Mouse (Mus musculus) gastrocnemius, postnatal 10 days (tissue): ENCODE data around the gene Ppib. TPM values are rescaled to one million over a fixed set of nuclear protein-coding genes. Genes with fewer than 3 reads are reported as not detected.
A peak's percentile ranks its signal among the peaks of the same experiment; 100 is the strongest.

Source experiments
- DNase-seq: peaks from one replicate; pipeline ENCODE4 v3.0.0; 2021; ENCODE audit warnings: mixed read lengths
- long read RNA-seq, 2 experiments: library from polyadenylated mRNA; stranded (forward); transcript quantifications; one replicate each; pipeline ENCODE4 v2.0.0; 2021
- total RNA-seq, 2 experiments: library from RNA; stranded (reverse); gene quantifications; 2 replicates each; pipeline ENCODE4 v1.2.3; 2021

Gene Ppib
- 100 to 1,000 TPM; 204 to 237 TPM for total RNA-seq
- long read RNA-seq, experiment 1, transcript Ppib-201 (5 exons, 892 nt), result major isoform, 95 of 103 reads
- long read RNA-seq, experiment 1, partial matches to known transcripts, result 3 of 103 reads
- long read RNA-seq, experiment 1, other reads (novel, unspliced or antisense), result 3 of 103 reads
- long read RNA-seq, experiment 2, transcript Ppib-201 (5 exons, 892 nt), result major isoform, 83 of 91 reads
- long read RNA-seq, experiment 2, partial matches to known transcripts, result 7 of 91 reads
- long read RNA-seq, experiment 2, other reads (novel, unspliced or antisense), result 0 of 91 reads

GRCm38 (mm10) chr9:66059583-66060307, at the start of gene Ppib:
Ppib (plus strand) TSS chr9:66060222.
- DNase-seq, result peak; percentile 97

DNA sequence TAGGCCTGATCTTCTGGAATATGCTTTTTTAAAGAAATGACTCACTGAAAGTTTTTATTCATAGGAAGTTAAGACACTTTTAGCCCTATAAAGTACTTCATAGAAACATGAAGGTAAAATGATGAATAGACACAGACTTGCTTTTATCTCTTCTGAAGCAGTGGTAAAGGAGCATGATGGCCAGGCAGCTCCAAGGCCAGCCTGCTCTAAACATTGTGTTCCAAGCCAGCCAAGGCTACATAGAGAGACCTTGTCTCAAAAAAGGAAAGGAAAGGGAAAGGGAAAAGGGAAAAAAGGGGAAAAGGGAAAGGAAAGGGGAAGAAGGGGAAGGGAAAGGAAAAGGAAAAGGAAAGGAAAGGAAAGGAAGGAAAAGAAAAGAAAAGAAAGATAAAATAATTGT, 39.4 kb upstream of the Ppib start:
- no peak for DNase-seq

DNA sequence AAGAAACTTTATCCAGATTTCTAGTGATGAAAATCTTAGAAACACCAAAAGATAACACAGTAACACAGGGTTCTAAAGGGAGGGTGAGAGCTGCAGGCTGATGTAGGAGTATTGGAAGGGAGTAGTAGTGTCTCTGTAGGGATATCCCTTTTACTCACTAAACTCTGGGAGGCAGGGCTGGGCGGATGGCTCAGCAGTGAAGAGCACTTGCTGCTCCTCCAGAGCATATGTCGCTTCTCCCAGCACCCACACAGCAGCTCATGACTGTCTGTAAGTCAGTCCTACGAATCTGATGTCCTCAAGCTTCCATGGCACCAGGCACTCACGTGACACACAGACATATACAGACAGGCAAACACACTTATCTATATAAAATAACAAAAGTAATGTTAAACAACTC, 21.9 kb upstream of the Ppib start:
- no peak for DNase-seq

DNA sequence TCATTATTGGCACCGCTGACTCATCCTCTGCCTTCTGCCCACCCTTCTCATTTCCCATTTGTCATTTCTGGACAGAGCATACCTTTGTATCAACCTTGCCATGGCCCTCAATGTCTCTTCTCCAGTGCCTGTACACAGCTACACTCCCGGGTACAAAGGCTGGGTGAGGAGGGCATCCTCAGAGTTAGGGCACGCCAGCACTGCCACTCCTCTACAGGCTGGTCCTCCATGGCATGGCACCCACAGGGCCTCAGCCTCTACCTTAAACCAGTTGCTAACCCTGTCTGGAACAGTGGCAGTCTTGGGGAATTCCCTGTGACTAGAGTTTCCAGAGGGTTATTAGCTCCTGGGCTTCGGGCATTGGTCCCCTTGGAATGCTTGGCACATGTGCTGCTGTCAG, 21.4 kb upstream of the Ppib start:
- DNase-seq, result no peak

DNA sequence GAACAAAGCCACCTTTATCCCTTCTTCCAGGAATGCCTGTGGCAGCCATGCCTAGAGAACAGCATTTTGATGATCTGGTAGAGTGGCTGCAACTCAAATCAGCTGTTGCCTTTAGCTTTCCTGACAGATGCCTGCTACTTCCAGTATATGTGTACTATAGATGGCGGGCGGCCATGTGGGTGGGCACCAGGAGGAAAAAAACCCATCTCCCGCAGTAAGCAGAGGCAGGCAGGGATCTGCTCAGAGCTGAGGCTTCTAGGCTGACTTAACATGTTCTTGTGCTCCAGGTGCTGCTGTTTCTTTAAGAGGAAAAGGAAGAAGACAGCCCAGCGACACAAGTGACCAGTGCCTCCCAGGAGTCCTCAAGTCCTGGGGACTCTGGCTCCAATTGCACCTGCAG, 20.7 kb upstream of the Ppib start:
- no peak for DNase-seq

DNA sequence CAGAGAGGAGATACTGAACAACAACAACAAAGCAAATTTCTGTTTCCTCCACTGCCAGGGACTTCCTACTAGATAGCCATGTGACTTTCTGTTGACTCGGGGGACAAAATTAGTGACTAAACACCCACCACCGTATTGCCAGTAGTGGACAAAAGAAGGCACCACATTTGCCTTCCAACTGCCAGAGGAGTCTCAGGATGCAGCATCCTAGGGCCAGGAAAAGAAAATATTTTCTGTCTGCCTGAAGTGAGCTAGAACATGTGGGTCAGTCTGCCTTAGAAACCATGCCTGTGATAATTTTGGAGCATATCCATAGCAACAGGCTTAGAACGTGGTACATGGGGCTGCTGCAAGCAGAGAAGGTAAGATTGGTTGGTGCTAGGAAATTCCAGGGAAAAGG, 19.2 kb upstream of the Ppib start:
- no peak for DNase-seq

GRCm38 (mm10) chr9:66042331-66042730, 17.7 kb upstream of the Ppib start:
- no peak for DNase-seq

GRCm38 (mm10) chr9:66043241-66043640, 16.8 kb upstream of the Ppib start:
- no peak for DNase-seq

- no peak for DNase-seq
Observed at GRCm38 (mm10) chr9:66049931-66050601, 10.0 kb upstream of the Ppib start.

DNA sequence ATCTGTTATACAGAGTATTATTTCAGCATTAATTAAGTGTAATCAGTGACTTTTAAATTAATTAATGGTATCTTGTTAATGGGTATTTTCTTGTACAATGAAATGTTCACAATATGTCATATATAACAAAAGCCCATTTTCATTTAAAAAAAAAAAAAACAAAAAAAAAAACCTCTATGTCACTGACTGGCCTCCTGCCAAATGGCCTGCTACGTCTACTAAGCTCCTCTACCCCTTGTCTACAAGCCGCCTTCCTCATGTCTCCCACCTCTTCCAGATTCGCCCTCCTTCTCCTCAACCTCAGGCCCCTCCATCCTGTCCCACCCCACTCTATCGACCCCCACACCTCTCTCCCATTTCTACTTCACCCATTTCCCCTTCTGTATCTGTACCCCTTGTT, 8.5 kb upstream of the Ppib start:
- no peak for DNase-seq

- DNase-seq, result no peak
Observed at GRCm38 (mm10) chr9:66052731-66053130, 7.3 kb upstream of the Ppib start.

DNA sequence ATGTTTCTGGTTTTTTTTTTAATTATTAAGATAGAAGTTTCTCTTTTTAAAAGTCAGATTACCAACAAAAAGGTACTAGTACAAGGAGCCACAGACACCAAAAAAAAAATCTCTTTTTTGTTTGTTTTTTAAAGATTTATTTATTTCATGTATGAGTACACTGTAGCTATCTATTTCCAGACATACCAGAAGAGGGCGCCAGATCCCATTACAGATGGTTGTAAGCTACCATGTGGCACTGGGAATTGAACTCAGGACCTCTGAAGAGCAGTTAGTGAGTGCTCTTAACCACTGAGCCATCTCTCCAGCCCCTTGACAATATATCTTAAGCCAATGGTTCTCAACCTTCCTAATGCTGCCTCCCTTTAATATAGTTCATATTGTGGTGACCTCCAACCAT, 6.4 kb upstream of the Ppib start:
- DNase-seq, result no peak

- no peak for DNase-seq
Observed at GRCm38 (mm10) chr9:66060308-66060647, 256 bp downstream of the Ppib start.

DNA sequence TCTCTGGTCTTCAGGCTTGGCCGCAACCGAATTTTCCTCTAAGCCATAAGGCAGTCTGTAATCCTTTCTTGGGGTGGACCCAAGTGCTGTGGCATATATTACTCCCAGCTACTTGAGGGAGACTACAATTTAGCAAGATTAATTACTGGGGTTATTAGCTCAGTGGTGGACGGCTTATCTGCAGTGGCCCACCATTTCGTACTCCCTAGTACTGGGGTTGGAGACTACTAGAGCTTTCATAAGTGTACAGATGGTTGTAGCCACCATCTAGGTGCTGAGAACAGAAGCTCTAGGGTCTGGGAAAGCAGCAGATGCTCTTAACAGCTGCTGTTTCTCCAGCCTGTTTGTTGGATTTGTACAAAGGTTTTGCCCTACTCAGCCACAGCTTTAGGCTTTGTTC, 964 bp downstream of the Ppib start:
- DNase-seq, result no peak

DNA sequence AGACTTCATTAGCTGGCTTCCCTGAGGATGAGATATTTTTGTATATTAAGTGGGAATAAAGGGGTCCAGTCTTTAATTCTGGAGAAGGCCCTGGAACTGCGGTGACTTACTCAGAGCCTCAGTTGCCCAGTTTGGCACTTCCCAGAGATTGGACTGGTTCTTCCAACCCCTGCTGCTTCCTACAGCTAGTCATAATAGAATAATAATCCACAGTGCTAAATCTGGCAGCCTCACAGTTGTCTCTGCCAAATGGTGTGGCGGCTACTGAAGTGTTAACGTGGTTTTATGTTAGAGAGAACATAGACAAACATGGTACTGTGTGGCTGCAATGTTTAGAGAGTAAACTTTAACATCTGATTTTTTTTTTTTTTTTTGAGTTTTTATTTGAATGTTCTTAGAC, 1.6 kb downstream of the Ppib start:
- no peak for DNase-seq

DNA sequence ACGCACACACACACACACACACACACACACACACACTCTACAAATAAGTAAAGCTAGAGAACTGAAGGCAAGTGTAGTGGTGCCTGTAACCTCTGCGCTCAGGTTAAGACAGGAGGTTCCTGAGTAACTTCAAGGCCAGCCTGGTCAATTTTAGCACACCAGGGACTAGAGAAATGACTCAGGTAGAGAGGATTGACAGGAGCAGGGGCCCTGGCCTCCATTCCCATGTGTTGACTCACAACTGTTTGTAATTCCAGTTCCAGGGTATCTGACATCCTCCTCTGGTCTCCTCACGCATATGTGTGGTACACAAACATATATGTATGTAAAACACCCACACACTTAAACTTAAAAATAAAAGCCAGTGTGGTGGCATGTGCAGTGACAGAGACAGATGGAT, 3.4 kb downstream of the Ppib start:
- DNase-seq, result no peak

DNA sequence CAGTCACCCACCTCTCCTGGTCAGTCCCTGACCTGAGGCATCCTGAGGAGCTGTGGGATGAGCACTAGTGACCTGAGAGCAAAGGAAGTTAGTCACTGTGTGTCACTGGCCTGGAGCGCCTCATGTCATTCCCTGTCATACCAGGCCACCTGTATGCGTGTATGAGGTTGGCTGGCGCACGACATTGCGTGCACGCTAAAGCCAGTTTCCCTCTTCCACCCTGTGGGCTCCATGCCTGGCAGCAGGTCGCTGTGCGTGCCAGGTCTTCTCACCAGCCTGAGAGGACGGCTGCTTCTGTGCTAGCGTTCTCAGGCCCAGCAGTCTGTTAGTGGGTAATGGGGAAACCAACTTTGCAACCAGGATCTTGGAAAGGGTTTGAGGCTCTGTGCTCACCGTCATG, 4.3 kb downstream of the Ppib start:
- no peak for DNase-seq

GRCm38 (mm10) chr9:66066791-66067190, 6.8 kb downstream of the Ppib start:
- no peak for DNase-seq

DNA sequence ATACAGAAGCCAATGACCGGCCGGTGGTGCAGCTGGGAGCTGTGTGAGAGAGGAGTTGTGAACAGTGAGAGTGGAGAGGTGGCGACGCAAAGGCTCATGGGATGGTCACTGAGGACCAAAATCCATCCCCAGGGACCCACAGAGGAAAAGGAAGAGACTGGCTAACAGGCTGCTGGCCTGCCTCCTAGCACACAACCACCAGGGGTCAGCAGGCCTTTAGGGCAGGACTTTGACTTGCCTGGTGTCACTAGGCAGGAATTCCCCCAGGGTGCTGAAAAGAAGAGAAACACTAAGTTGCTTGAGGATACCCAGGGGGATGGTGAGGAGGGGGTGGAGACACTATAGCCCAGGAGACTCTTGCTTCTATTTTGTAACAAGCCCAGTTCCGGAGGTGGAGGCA, 7.5 kb downstream of the Ppib start:
- peak; percentile 52 for DNase-seq

DNA sequence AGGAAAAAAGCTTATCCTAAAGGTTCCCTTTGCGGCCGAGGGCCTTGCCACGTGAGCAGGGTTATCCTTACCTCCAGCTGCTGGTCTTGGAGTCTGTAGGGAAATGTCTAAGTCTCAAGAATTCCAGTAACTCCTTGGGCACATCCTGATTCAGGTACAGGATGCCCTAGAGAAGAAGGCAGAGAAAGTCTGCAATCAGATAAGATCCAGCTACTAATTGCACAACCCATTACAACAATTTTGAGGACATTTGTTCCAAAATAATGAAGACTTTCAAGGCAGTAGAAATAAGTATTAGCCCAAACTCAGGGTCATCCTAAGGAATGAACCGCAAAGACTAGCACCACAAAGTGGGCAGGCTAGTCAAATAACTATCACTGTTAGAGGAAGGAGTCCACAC, 8.0 kb downstream of the Ppib start:
- no peak for DNase-seq

DNA sequence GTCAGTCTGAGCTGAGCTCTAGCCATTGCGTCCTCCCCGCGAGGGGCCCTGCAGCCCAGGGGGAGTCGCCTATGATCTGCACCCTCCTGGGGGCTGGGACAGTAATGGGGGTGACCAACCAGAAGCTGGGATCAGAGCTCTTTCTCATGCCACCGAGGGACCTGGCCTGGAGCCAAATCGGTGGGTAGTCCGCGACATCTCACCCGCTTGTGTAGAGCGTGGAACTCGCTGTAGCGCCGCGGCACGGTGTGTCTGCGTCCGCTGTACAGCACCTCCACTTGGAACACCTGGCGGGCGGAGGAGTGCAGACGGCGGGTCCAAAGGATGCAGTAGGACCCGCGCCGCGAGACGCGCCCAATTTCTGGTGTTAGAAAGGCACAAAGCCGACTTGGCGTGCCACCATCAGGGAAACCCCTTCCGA, 9.0 kb downstream of the Ppib start:
- peak; percentile 46 for DNase-seq

DNA sequence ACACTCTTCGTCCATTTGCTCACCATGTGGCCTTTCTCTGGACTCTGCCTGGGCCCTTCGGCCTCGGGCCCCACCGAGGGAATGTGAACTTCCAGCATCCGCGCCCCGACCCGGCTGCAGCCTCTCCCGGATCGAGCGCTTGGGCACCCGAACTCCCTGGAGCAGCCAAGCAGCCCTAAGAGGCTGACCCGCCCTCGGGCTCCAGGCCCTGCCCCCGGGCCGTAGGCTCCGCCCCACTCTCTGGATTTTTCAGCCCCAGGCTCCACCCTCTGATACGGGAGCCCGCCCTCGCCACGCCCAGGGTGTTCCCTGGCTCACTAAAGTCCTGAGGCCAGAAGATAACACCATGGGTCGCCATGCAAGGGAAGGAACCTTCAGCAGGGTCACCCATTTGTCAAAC, 9.6 kb downstream of the Ppib start, which contains the start of gene Snx22:
Snx22 (minus strand) TSS at position 137 of the 400 bp plus-strand sequence.
- DNase-seq, result peak; percentile 81

- no peak for DNase-seq
Observed at GRCm38 (mm10) chr9:66070151-66070550, 10.1 kb downstream of the Ppib start.

DNA sequence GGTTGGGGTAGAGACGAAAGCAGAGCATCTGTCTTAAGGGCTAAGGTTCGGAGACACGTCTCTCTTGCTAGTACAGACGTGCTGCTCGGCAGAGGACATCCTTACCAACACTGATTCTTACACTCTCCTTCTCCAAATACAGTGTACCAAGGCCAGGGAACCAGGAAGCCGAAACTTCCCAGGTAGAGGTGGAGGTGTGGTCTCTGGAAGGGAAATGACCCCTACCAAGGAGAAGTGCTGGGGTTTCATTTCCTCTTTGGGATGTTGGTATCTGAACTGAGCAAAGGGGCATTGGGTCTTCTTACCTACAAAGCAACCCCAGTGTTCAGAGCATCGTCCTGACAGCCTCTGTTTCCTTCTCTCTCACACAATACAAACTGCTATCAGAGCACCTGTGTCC, 12.7 kb downstream of the Ppib start:
- no peak for DNase-seq
